Mouse (Mus musculus): ENCODE measurements around the gene Ccdc163. TPM values are rescaled to one million over a fixed set of nuclear protein-coding genes. Genes with fewer than 3 reads are reported as not detected.
A peak's percentile ranks its signal among the peaks of the same experiment; 100 is the strongest.
"Not testable (repeated sequence)": the region's sequence is repeated elsewhere in the genome, so short reads cannot be mapped to it uniquely, and the experiment has no call there.

Ccdc163 gene
- polyA plus RNA-seq, 1 experiment from 2014 or later, result 9.1 TPM

GRCm38 (mm10) chr4:116668145-116668544, 40.2 kb upstream of the Ccdc163 start:
- WGBS, result 33% methylated on average over 3 of the region's 3 CpGs
- no peak for ATAC-seq
- 0 out of 2 replicates have a peak overlapping the region, but pooled peaks have one; percentile 17 for H3K9ac ChIP-seq (ENCODE audit: low read depth, low read length)
- no peak for TF ChIP-seq CTCF (IDR thresholded peaks at IDR 0.05; ENCODE audit: low read depth)
- no peaks in the 10 kb centered on the region for H3K27me3 ChIP-seq (replicated peaks; ENCODE audit: control insufficient read depth, insufficient read depth, low read length)
- H3K36me3 ChIP-seq (ENCODE audit: control insufficient read depth, insufficient read depth), result no peaks in the 10 kb centered on the region
- no peak overlapping the region for H3K27ac ChIP-seq (ENCODE audit: low read depth, low read length)
- H3K4me1 ChIP-seq (replicated peaks; ENCODE audit: control insufficient read depth, insufficient read depth, low read length), result 0 out of 2 replicates have a peak, but pooled peaks cover 5% of the 10 kb centered on the region
- H3K4me2 ChIP-seq (replicated peaks; ENCODE audit: low read depth), result no peak overlapping the region
- no peaks in the 10 kb centered on the region for H3K9me3 ChIP-seq (ENCODE audit: control insufficient read depth)
- H3K4me3 ChIP-seq (ENCODE audit: low read depth, low read length), result no peak overlapping the region

GRCm38 (mm10) chr4:116669291-116669690, 39.0 kb upstream of the Ccdc163 start:
- 69% methylated on average over 2 of the region's 2 CpGs for WGBS
- no peaks in the 10 kb centered on the region for H3K9me3 ChIP-seq (ENCODE audit: control insufficient read depth)
- no peak overlapping the region for H3K9ac ChIP-seq (ENCODE audit: low read depth, low read length)
- no peak overlapping the region for H3K27ac ChIP-seq (ENCODE audit: low read depth, low read length)
- H3K4me3 ChIP-seq (ENCODE audit: low read depth, low read length), result no peak overlapping the region
- no peaks in the 10 kb centered on the region for H3K27me3 ChIP-seq (replicated peaks; ENCODE audit: control insufficient read depth, insufficient read depth, low read length)
- no peak overlapping the region for H3K4me2 ChIP-seq (replicated peaks; ENCODE audit: low read depth)
- no peaks in the 10 kb centered on the region for H3K36me3 ChIP-seq (ENCODE audit: control insufficient read depth, insufficient read depth)
- ATAC-seq, result no peak
- peak; percentile 62 for TF ChIP-seq CTCF (IDR thresholded peaks at IDR 0.05; ENCODE audit: low read depth)
- 0 out of 2 replicates have a peak, but pooled peaks cover 9% of the 10 kb centered on the region for H3K4me1 ChIP-seq (replicated peaks; ENCODE audit: control insufficient read depth, insufficient read depth, low read length)

- 0 out of 2 replicates have a peak, but pooled peaks cover 9% of the 10 kb centered on the region for H3K4me1 ChIP-seq (replicated peaks; ENCODE audit: control insufficient read depth, insufficient read depth, low read length)
- H3K27me3 ChIP-seq (replicated peaks; ENCODE audit: control insufficient read depth, insufficient read depth, low read length), result no peaks in the 10 kb centered on the region
- no peaks in the 10 kb centered on the region for H3K9me3 ChIP-seq (ENCODE audit: control insufficient read depth)
- H3K4me2 ChIP-seq (replicated peaks; ENCODE audit: low read depth), result no peak overlapping the region; the same call in 1 of the 2 replicates
- H3K4me3 ChIP-seq (ENCODE audit: low read depth, low read length), result no peak overlapping the region
- TF ChIP-seq CTCF (IDR thresholded peaks at IDR 0.05; ENCODE audit: low read depth), result peak; percentile 44
- ATAC-seq, result peak; percentile 99
- 0 out of 2 replicates have a peak overlapping the region, but pooled peaks have one; percentile 23 for H3K27ac ChIP-seq (ENCODE audit: low read depth, low read length)
- no peak overlapping the region for H3K9ac ChIP-seq (ENCODE audit: low read depth, low read length)
- 18% methylated on average over 2 of the region's 2 CpGs for WGBS
- H3K36me3 ChIP-seq (ENCODE audit: control insufficient read depth, insufficient read depth), result no peaks in the 10 kb centered on the region
Observed at GRCm38 (mm10) chr4:116672785-116673184, 35.5 kb upstream of the Ccdc163 start.

GRCm38 (mm10) chr4:116674761-116675160, 33.5 kb upstream of the Ccdc163 start:
- ATAC-seq; H3K36me3 ChIP-seq (ENCODE audit: control insufficient read depth, insufficient read depth); H3K27me3 ChIP-seq (replicated peaks; ENCODE audit: control insufficient read depth, insufficient read depth, low read length); H3K4me3 ChIP-seq (ENCODE audit: low read depth, low read length); H3K9me3 ChIP-seq (ENCODE audit: control insufficient read depth); H3K4me2 ChIP-seq (replicated peaks; ENCODE audit: low read depth); H3K27ac ChIP-seq (ENCODE audit: low read depth, low read length); H3K4me1 ChIP-seq (replicated peaks; ENCODE audit: control insufficient read depth, insufficient read depth, low read length); H3K9ac ChIP-seq (ENCODE audit: low read depth, low read length): not testable (repeated sequence)
- WGBS, result 85% methylated on average over 6 of the region's 6 CpGs

- H3K9ac ChIP-seq (ENCODE audit: low read depth, low read length), result no peak overlapping the region
Observed at GRCm38 (mm10) chr4:116676027-116676426, 32.3 kb upstream of the Ccdc163 start.

GRCm38 (mm10) chr4:116677808-116678207, 30.5 kb upstream of the Ccdc163 start:
- Histone ChIP-seq H3K9ac (ENCODE audit: low read depth, low read length) (no peak overlapping the region), H3K36me3 (ENCODE audit: control insufficient read depth, insufficient read depth) (no peaks in the 10 kb centered on the region), H3K27me3 (replicated peaks; ENCODE audit: control insufficient read depth, insufficient read depth, low read length) (no peaks in the 10 kb centered on the region), H3K4me1 (replicated peaks; ENCODE audit: control insufficient read depth, insufficient read depth, low read length) (0 out of 2 replicates have a peak, but pooled peaks cover 6% of the 10 kb centered on the region), H3K4me3 (ENCODE audit: low read depth, low read length) (no peak overlapping the region), H3K4me2 (replicated peaks; ENCODE audit: low read depth) (no peak overlapping the region), H3K9me3 (ENCODE audit: control insufficient read depth) (no peaks in the 10 kb centered on the region), H3K27ac (ENCODE audit: low read depth, low read length) (no peak overlapping the region)
- no peak for TF ChIP-seq CTCF (IDR thresholded peaks at IDR 0.05; ENCODE audit: low read depth)
- 77% methylated on average over 1 of the region's 1 CpGs for WGBS
- ATAC-seq, result no peak

More at GRCm38 (mm10) chr4:116676027-116676426, 32.3 kb upstream of the Ccdc163 start:
- no peak for ATAC-seq
- H3K4me3 ChIP-seq (ENCODE audit: low read depth, low read length), result no peak overlapping the region
- H3K4me2 ChIP-seq (replicated peaks; ENCODE audit: low read depth), result no peak overlapping the region
- no peak for TF ChIP-seq CTCF (IDR thresholded peaks at IDR 0.05; ENCODE audit: low read depth)
- no peak overlapping the region for H3K27ac ChIP-seq (ENCODE audit: low read depth, low read length)
- no peaks in the 10 kb centered on the region for H3K27me3 ChIP-seq (replicated peaks; ENCODE audit: control insufficient read depth, insufficient read depth, low read length)
- no peaks in the 10 kb centered on the region for H3K9me3 ChIP-seq (ENCODE audit: control insufficient read depth)
- 0 out of 2 replicates have a peak, but pooled peaks cover 6% of the 10 kb centered on the region for H3K4me1 ChIP-seq (replicated peaks; ENCODE audit: control insufficient read depth, insufficient read depth, low read length)
- 69% methylated on average over 3 of the region's 3 CpGs for WGBS
- no peaks in the 10 kb centered on the region for H3K36me3 ChIP-seq (ENCODE audit: control insufficient read depth, insufficient read depth)

GRCm38 (mm10) chr4:116679141-116679540, 29.2 kb upstream of the Ccdc163 start:
- Histone ChIP-seq H3K4me2 (replicated peaks; ENCODE audit: low read depth) (no peak overlapping the region), H3K4me1 (replicated peaks; ENCODE audit: control insufficient read depth, insufficient read depth, low read length) (no peaks in the 10 kb centered on the region), H3K4me3 (ENCODE audit: low read depth, low read length) (no peak overlapping the region), H3K9ac (ENCODE audit: low read depth, low read length) (no peak overlapping the region), H3K9me3 (ENCODE audit: control insufficient read depth) (no peaks in the 10 kb centered on the region), H3K27me3 (replicated peaks; ENCODE audit: control insufficient read depth, insufficient read depth, low read length) (no peaks in the 10 kb centered on the region), H3K27ac (ENCODE audit: low read depth, low read length) (no peak overlapping the region), H3K36me3 (ENCODE audit: control insufficient read depth, insufficient read depth) (no peaks in the 10 kb centered on the region)
- ATAC-seq, result no peak
- no peak for TF ChIP-seq CTCF (IDR thresholded peaks at IDR 0.05; ENCODE audit: low read depth)
- 60% methylated on average over 5 of the region's 5 CpGs for WGBS

- not testable (repeated sequence) for H3K27ac ChIP-seq (ENCODE audit: low read depth, low read length); H3K27me3 ChIP-seq (replicated peaks; ENCODE audit: control insufficient read depth, insufficient read depth, low read length); H3K9me3 ChIP-seq (ENCODE audit: control insufficient read depth); H3K4me2 ChIP-seq (replicated peaks; ENCODE audit: low read depth); H3K4me3 ChIP-seq (ENCODE audit: low read depth, low read length); H3K36me3 ChIP-seq (ENCODE audit: control insufficient read depth, insufficient read depth); H3K9ac ChIP-seq (ENCODE audit: low read depth, low read length); ATAC-seq; H3K4me1 ChIP-seq (replicated peaks; ENCODE audit: control insufficient read depth, insufficient read depth, low read length)
- 90% methylated on average over 4 of the region's 4 CpGs for WGBS
Observed at GRCm38 (mm10) chr4:116680521-116680920, 27.8 kb upstream of the Ccdc163 start.
